Mouse (Mus musculus) forebrain, embryonic 14.5 days (tissue): ENCODE results near the gene Ms4a18. TPM values are rescaled to one million over a fixed set of nuclear protein-coding genes. Genes with fewer than 3 reads are reported as not detected.

Experiments
- ATAC-seq: fragments of 200-750 bp; cut with Nextera tagmentation; 2 replicates; pipeline ENCODE4 v1.8.0; 2017; ENCODE audit warnings: mild to moderate bottlenecking, moderate library complexity
- DNase-seq: peaks from one replicate; pipeline ENCODE4 v3.0.0-alpha.2; 2015; ENCODE audit warnings: low spot score
- H3K27ac ChIP-seq: fragments of 300-500 bp; sonication (generic); 2 replicates; pipeline ENCODE4 v1.5.1; 2014; ENCODE audit warnings: low read depth, mild to moderate bottlenecking, control low read depth, low read length, moderate library complexity
- H3K27me3 ChIP-seq: fragments of 300-500 bp; sonication (generic); replicated peaks from 2 replicates; pipeline ENCODE4 v1.6.1; 2014; ENCODE audit warnings: low read length, control low read depth, mixed read lengths; ENCODE audit not compliant: control insufficient read depth, insufficient read depth
- H3K36me3 ChIP-seq: fragments of 300-500 bp; sonication (generic); 2 replicates; pipeline ENCODE4 v1.6.1; 2014; ENCODE audit warnings: low read length, control low read depth; ENCODE audit not compliant: control insufficient read depth, insufficient read depth
- H3K4me1 ChIP-seq: fragments of 300-500 bp; sonication (generic); 2 replicates; pipeline ENCODE4 v1.6.1; 2014; ENCODE audit warnings: antibody characterized with exemption, low read length, control low read depth; ENCODE audit not compliant: control insufficient read depth, insufficient read depth
- H3K4me2 ChIP-seq: fragments of 300-500 bp; sonication (generic); 2 replicates; pipeline ENCODE4 v1.6.1; 2014; ENCODE audit warnings: mild to moderate bottlenecking, control low read depth, low read length
- H3K4me3 ChIP-seq: fragments of 300-500 bp; sonication (generic); 2 replicates; pipeline ENCODE4 v1.5.1; 2014; ENCODE audit warnings: low read depth, low read length, control low read depth
- H3K9ac ChIP-seq: fragments of 300-500 bp; sonication (generic); 2 replicates; pipeline ENCODE4 v1.6.1; 2014; ENCODE audit warnings: mild to moderate bottlenecking, low read length, control low read depth, moderate library complexity
- H3K9me3 ChIP-seq: fragments of 300-500 bp; sonication (generic); replicated peaks from 2 replicates; pipeline ENCODE4 v1.6.1; 2016; ENCODE audit warnings: low read length, control low read depth, mixed read lengths; ENCODE audit not compliant: control insufficient read depth
- WGBS: fragments of 180-500 bp; shearing (Covaris S2); extraction: QIAGEN DNeasy Blood & Tissue Kit; methylation state at CpG from one replicate; pipeline ENCODE4 v1.1.7; 2014; 5-methylcytosine and 5-hydroxymethylcytosine counted together
- polyA plus RNA-seq: library from polyadenylated mRNA; unstranded; fragments of >200 nt; fragmentation: Nextera tagmentation; extraction: Ambion mirVana; gene quantifications from 2 replicates; pipeline ENCODE4 v1.2.1, GENCODE M21; 2014

Ms4a18 gene
- polyA plus RNA-seq, 1 experiment from 2014 or later: not detected

GRCm38 (mm10) chr19:10993150-10993549 lies 24.7 kb downstream of the Ms4a18 start, which contains the start of gene Ms4a15:
Gene Ms4a15 (minus strand): TSS chr19:10993250.
- Histone ChIP-seq H3K4me1 (no peaks in the 10 kb centered on the region), H3K9ac (no peak within 1 kb of the TSS), H3K4me3 (no peak within 1 kb of the TSS), H3K9me3 (no peaks in the 10 kb centered on the region), H3K36me3 (no peaks in the 10 kb centered on the region), H3K27me3 (no peaks in the 10 kb centered on the region), H3K27ac (no peak within 1 kb of the TSS), H3K4me2 (no peak within 1 kb of the TSS)
- DNase-seq: no peak
- 89% methylated on average over 7 of the region's 7 CpGs for WGBS
- ATAC-seq: no peak

- Histone ChIP-seq H3K4me3 (no peak overlapping the region), H3K9ac (no peak overlapping the region), H3K27me3 (no peaks in the 10 kb centered on the region), H3K9me3 (no peaks in the 10 kb centered on the region), H3K4me1 (no peaks in the 10 kb centered on the region), H3K4me2 (no peak overlapping the region), H3K27ac (no peak overlapping the region), H3K36me3 (no peaks in the 10 kb centered on the region)
- ATAC-seq (no peak), DNase-seq (no peak)
These were observed 25.9 kb downstream of the Ms4a18 start for GRCm38 (mm10) chr19:10991911-10992310.

- Histone ChIP-seq H3K36me3 (no peaks in the 10 kb centered on the region), H3K27ac (no peak overlapping the region), H3K27me3 (no peaks in the 10 kb centered on the region), H3K4me3 (no peak overlapping the region), H3K9me3 (no peaks in the 10 kb centered on the region), H3K4me1 (no peaks in the 10 kb centered on the region), H3K4me2 (no peak overlapping the region), H3K9ac (no peak overlapping the region)
- DNase-seq (no peak), ATAC-seq (no peak)
- WGBS: 48% methylated on average over 1 of the region's 1 CpGs
These were observed 27.1 kb downstream of the Ms4a18 start for GRCm38 (mm10) chr19:10990751-10991150.

- Histone ChIP-seq H3K9ac (no peak overlapping the region), H3K27me3 (no peaks in the 10 kb centered on the region), H3K4me3 (no peak overlapping the region), H3K4me1 (no peaks in the 10 kb centered on the region), H3K36me3 (no peaks in the 10 kb centered on the region), H3K4me2 (no peak overlapping the region), H3K9me3 (no peaks in the 10 kb centered on the region), H3K27ac (no peak overlapping the region)
- WGBS: 97% methylated on average over 1 of the region's 1 CpGs
- DNase-seq: no peak
- no peak for ATAC-seq
These were observed 29.3 kb downstream of the Ms4a18 start for GRCm38 (mm10) chr19:10988563-10988962.

GRCm38 (mm10) chr19:10985889-10986288 lies 31.9 kb downstream of the Ms4a18 start:
- Histone ChIP-seq H3K4me1 (no peaks in the 10 kb centered on the region), H3K4me3 (no peak overlapping the region), H3K9me3 (no peaks in the 10 kb centered on the region), H3K4me2 (no peak overlapping the region), H3K36me3 (no peaks in the 10 kb centered on the region), H3K27me3 (no peaks in the 10 kb centered on the region), H3K9ac (no peak overlapping the region), H3K27ac (no peak overlapping the region)
- DNase-seq (no peak), ATAC-seq (no peak)
- 88% methylated on average over 4 of the region's 4 CpGs for WGBS

GRCm38 (mm10) chr19:10984551-10984950 lies 33.3 kb downstream of the Ms4a18 start:
- H3K9ac ChIP-seq: no peak overlapping the region
- 80% methylated on average over 13 of the region's 13 CpGs for WGBS
- no peak for ATAC-seq
- H3K4me2 ChIP-seq: no peak overlapping the region
- no peak for DNase-seq
- no peak overlapping the region for H3K4me3 ChIP-seq
- H3K36me3 ChIP-seq: no peaks in the 10 kb centered on the region
- no peak overlapping the region for H3K27ac ChIP-seq
- H3K9me3 ChIP-seq: no peaks in the 10 kb centered on the region
- no peaks in the 10 kb centered on the region for H3K4me1 ChIP-seq
- H3K27me3 ChIP-seq: no peaks in the 10 kb centered on the region

- no peaks in the 10 kb centered on the region for H3K9me3 ChIP-seq
- no peak overlapping the region for H3K4me2 ChIP-seq
- WGBS: 22% methylated on average over 14 of the region's 14 CpGs
- no peak overlapping the region for H3K27ac ChIP-seq
- no peaks in the 10 kb centered on the region for H3K4me1 ChIP-seq
- H3K9ac ChIP-seq: no peak overlapping the region
- H3K4me3 ChIP-seq: no peak overlapping the region
- ATAC-seq (no peak), DNase-seq (peak; percentile 4)
- H3K27me3 ChIP-seq: no peaks in the 10 kb centered on the region
- H3K36me3 ChIP-seq: no peaks in the 10 kb centered on the region
These were observed 34.7 kb downstream of the Ms4a18 start for GRCm38 (mm10) chr19:10983146-10983545.

- Histone ChIP-seq H3K9ac (no peak overlapping the region), H3K27ac (no peak overlapping the region), H3K4me1 (no peaks in the 10 kb centered on the region), H3K36me3 (no peaks in the 10 kb centered on the region), H3K9me3 (no peaks in the 10 kb centered on the region), H3K4me2 (no peak overlapping the region), H3K4me3 (no peak overlapping the region), H3K27me3 (no peaks in the 10 kb centered on the region)
- DNase-seq (no peak), ATAC-seq (peak; percentile 8; the same call in 1 of the 2 replicates)
- WGBS: 88% methylated on average over 5 of the region's 5 CpGs
These were observed 37.6 kb downstream of the Ms4a18 start for GRCm38 (mm10) chr19:10980210-10980609.

- Histone ChIP-seq H3K36me3 (no peaks in the 10 kb centered on the region), H3K9ac (no peak overlapping the region), H3K9me3 (no peaks in the 10 kb centered on the region), H3K27ac (no peak overlapping the region), H3K4me1 (no peaks in the 10 kb centered on the region), H3K4me2 (peak overlapping the region; percentile 28; the same call in 1 of the 2 replicates), H3K27me3 (no peaks in the 10 kb centered on the region), H3K4me3 (no peak overlapping the region)
- 9% methylated on average over 18 of the region's 18 CpGs for WGBS
- peak; percentile 69 for DNase-seq
- peak; percentile 70 for ATAC-seq
These were observed 38.4 kb downstream of the Ms4a18 start for GRCm38 (mm10) chr19:10979184-10980168.
